Mouse (Mus musculus): Measurements from ENCODE around the gene Senp1. TPM values are rescaled to one million over a fixed set of nuclear protein-coding genes. Genes with fewer than 3 reads are reported as not detected.

The Senp1 gene
- polyA plus RNA-seq, 1 experiment from 2014 or later = 22.1 TPM

GRCm38 (mm10) chr15:98025611-98026010, 67.9 kb downstream of the Senp1 start:
- ATAC-seq (ENCODE audit: low read depth) = no peak
- Histone ChIP-seq H3K4me3 (ENCODE audit: low read depth, low read length) (no peak overlapping the region), H3K9me3 (ENCODE audit: control insufficient read depth, low read length) (no peaks in the 10 kb centered on the region), H3K36me3 (ENCODE audit: control insufficient read depth, insufficient read depth, low read length) (no peaks in the 10 kb centered on the region), H3K4me1 (ENCODE audit: control insufficient read depth, insufficient read depth, low read length) (peaks cover 15% of the 10 kb centered on the region), H3K9ac (replicated peaks; ENCODE audit: low read depth, low read length) (no peak overlapping the region), H3K4me2 (ENCODE audit: low read depth, low read length) (no peak overlapping the region), H3K27ac (ENCODE audit: low read depth, low read length) (no peak overlapping the region), H3K27me3 (ENCODE audit: control insufficient read depth, insufficient read depth, low read length) (no peaks in the 10 kb centered on the region)
- WGBS = 32% methylated on average over 4 of the region's 4 CpGs

- Histone ChIP-seq H3K27ac (ENCODE audit: low read depth, low read length) (no peak overlapping the region), H3K4me3 (ENCODE audit: low read depth, low read length) (no peak overlapping the region), H3K36me3 (ENCODE audit: control insufficient read depth, insufficient read depth, low read length) (no peaks in the 10 kb centered on the region), H3K9me3 (ENCODE audit: control insufficient read depth, low read length) (no peaks in the 10 kb centered on the region), H3K27me3 (ENCODE audit: control insufficient read depth, insufficient read depth, low read length) (no peaks in the 10 kb centered on the region), H3K9ac (replicated peaks; ENCODE audit: low read depth, low read length) (no peak overlapping the region), H3K4me2 (ENCODE audit: low read depth, low read length) (no peak overlapping the region), H3K4me1 (ENCODE audit: control insufficient read depth, insufficient read depth, low read length) (peaks cover 14% of the 10 kb centered on the region)
- 17% methylated on average over 3 of the region's 3 CpGs for WGBS
- ATAC-seq (ENCODE audit: low read depth) = no peak
Observed at GRCm38 (mm10) chr15:98023137-98023536, 70.4 kb downstream of the Senp1 start.

GRCm38 (mm10) chr15:98021886-98022285, 71.7 kb downstream of the Senp1 start:
- 15% methylated on average over 2 of the region's 2 CpGs for WGBS
- Histone ChIP-seq H3K4me3 (ENCODE audit: low read depth, low read length) (no peak overlapping the region), H3K27ac (ENCODE audit: low read depth, low read length) (no peak overlapping the region), H3K4me2 (ENCODE audit: low read depth, low read length) (no peak overlapping the region), H3K9me3 (ENCODE audit: control insufficient read depth, low read length) (no peaks in the 10 kb centered on the region), H3K36me3 (ENCODE audit: control insufficient read depth, insufficient read depth, low read length) (no peaks in the 10 kb centered on the region), H3K4me1 (ENCODE audit: control insufficient read depth, insufficient read depth, low read length) (peaks cover 4% of the 10 kb centered on the region; the same call in 1 of the 2 replicates), H3K9ac (replicated peaks; ENCODE audit: low read depth, low read length) (no peak overlapping the region), H3K27me3 (ENCODE audit: control insufficient read depth, insufficient read depth, low read length) (no peaks in the 10 kb centered on the region)
- ATAC-seq (ENCODE audit: low read depth) = no peak

- ATAC-seq (ENCODE audit: low read depth) = no peak
- Histone ChIP-seq H3K4me1 (ENCODE audit: control insufficient read depth, insufficient read depth, low read length) (no peaks in the 10 kb centered on the region), H3K9ac (replicated peaks; ENCODE audit: low read depth, low read length) (no peak overlapping the region), H3K27ac (ENCODE audit: low read depth, low read length) (no peak overlapping the region), H3K4me2 (ENCODE audit: low read depth, low read length) (no peak overlapping the region), H3K27me3 (ENCODE audit: control insufficient read depth, insufficient read depth, low read length) (no peaks in the 10 kb centered on the region), H3K36me3 (ENCODE audit: control insufficient read depth, insufficient read depth, low read length) (no peaks in the 10 kb centered on the region), H3K4me3 (ENCODE audit: low read depth, low read length) (no peak overlapping the region), H3K9me3 (ENCODE audit: control insufficient read depth, low read length) (no peaks in the 10 kb centered on the region)
- 69% methylated on average over 3 of the region's 3 CpGs for WGBS
Observed at GRCm38 (mm10) chr15:98019047-98019446, 74.5 kb downstream of the Senp1 start.

- Histone ChIP-seq H3K36me3 (ENCODE audit: control insufficient read depth, insufficient read depth, low read length) (no peaks in the 10 kb centered on the region), H3K4me3 (ENCODE audit: low read depth, low read length) (no peak overlapping the region), H3K9ac (replicated peaks; ENCODE audit: low read depth, low read length) (no peak overlapping the region), H3K27ac (ENCODE audit: low read depth, low read length) (no peak overlapping the region), H3K4me2 (ENCODE audit: low read depth, low read length) (no peak overlapping the region), H3K4me1 (ENCODE audit: control insufficient read depth, insufficient read depth, low read length) (no peaks in the 10 kb centered on the region), H3K9me3 (ENCODE audit: control insufficient read depth, low read length) (no peaks in the 10 kb centered on the region), H3K27me3 (ENCODE audit: control insufficient read depth, insufficient read depth, low read length) (no peaks in the 10 kb centered on the region)
- WGBS = 86% methylated on average over 4 of the region's 4 CpGs
- ATAC-seq (ENCODE audit: low read depth) = no peak
Observed at GRCm38 (mm10) chr15:98017925-98018324, 75.6 kb downstream of the Senp1 start.

GRCm38 (mm10) chr15:98012810-98013209, 80.7 kb downstream of the Senp1 start:
- no peak overlapping the region for H3K27ac ChIP-seq (ENCODE audit: low read depth, low read length)
- H3K4me2 ChIP-seq (ENCODE audit: low read depth, low read length) = no peak overlapping the region
- H3K4me3 ChIP-seq (ENCODE audit: low read depth, low read length) = no peak overlapping the region
- no peak for ATAC-seq (ENCODE audit: low read depth)
- H3K36me3 ChIP-seq (ENCODE audit: control insufficient read depth, insufficient read depth, low read length) = no peaks in the 10 kb centered on the region
- H3K27me3 ChIP-seq (ENCODE audit: control insufficient read depth, insufficient read depth, low read length) = no peaks in the 10 kb centered on the region
- no peaks in the 10 kb centered on the region for H3K4me1 ChIP-seq (ENCODE audit: control insufficient read depth, insufficient read depth, low read length)
- H3K9me3 ChIP-seq (ENCODE audit: control insufficient read depth, low read length) = no peaks in the 10 kb centered on the region
- H3K9ac ChIP-seq (replicated peaks; ENCODE audit: low read depth, low read length) = no peak overlapping the region
- WGBS = 61% methylated on average over 6 of the region's 6 CpGs

- peaks cover 5% of the 10 kb centered on the region for H3K27me3 ChIP-seq (ENCODE audit: control insufficient read depth, insufficient read depth, low read length)
- H3K9ac ChIP-seq (replicated peaks; ENCODE audit: low read depth, low read length) = no peak overlapping the region
- H3K4me1 ChIP-seq (ENCODE audit: control insufficient read depth, insufficient read depth, low read length) = peaks cover 25% of the 10 kb centered on the region
- peak overlapping the region; percentile 36; the same call in 1 of the 2 replicates for H3K4me3 ChIP-seq (ENCODE audit: low read depth, low read length)
- H3K27ac ChIP-seq (ENCODE audit: low read depth, low read length) = no peak overlapping the region
- WGBS = 15% methylated on average over 11 of the region's 11 CpGs
- H3K36me3 ChIP-seq (ENCODE audit: control insufficient read depth, insufficient read depth, low read length) = no peaks in the 10 kb centered on the region
- peak overlapping the region; percentile 86; the same call in 1 of the 2 replicates for H3K4me2 ChIP-seq (ENCODE audit: low read depth, low read length)
- H3K9me3 ChIP-seq (ENCODE audit: control insufficient read depth, low read length) = no peaks in the 10 kb centered on the region
- ATAC-seq (ENCODE audit: low read depth) = no peak
Observed at GRCm38 (mm10) chr15:98005181-98005580, 88.4 kb downstream of the Senp1 start.

- no peaks in the 10 kb centered on the region for H3K36me3 ChIP-seq (ENCODE audit: control insufficient read depth, insufficient read depth, low read length)
- H3K9ac ChIP-seq (replicated peaks; ENCODE audit: low read depth, low read length) = peak overlapping the region; percentile 32
- H3K4me3 ChIP-seq (ENCODE audit: low read depth, low read length) = peak overlapping the region; percentile 36
- ATAC-seq (ENCODE audit: low read depth) = 0 out of 2 replicates have a peak, but pooled peaks have one; percentile 16
- peak overlapping the region; percentile 86 for H3K4me2 ChIP-seq (ENCODE audit: low read depth, low read length)
- WGBS = 1% methylated on average over 19 of the region's 19 CpGs
- no peaks in the 10 kb centered on the region for H3K9me3 ChIP-seq (ENCODE audit: control insufficient read depth, low read length)
- peaks cover 28% of the 10 kb centered on the region for H3K4me1 ChIP-seq (ENCODE audit: control insufficient read depth, insufficient read depth, low read length)
- H3K27me3 ChIP-seq (ENCODE audit: control insufficient read depth, insufficient read depth, low read length) = peaks cover 5% of the 10 kb centered on the region
- H3K27ac ChIP-seq (ENCODE audit: low read depth, low read length) = no peak overlapping the region
Observed at GRCm38 (mm10) chr15:98004740-98005159, 88.8 kb downstream of the Senp1 start.

- H3K4me2 ChIP-seq (ENCODE audit: low read depth, low read length) = peak within 1 kb of the TSS; percentile 86
- peaks cover 33% of the 10 kb centered on the region for H3K4me1 ChIP-seq (ENCODE audit: control insufficient read depth, insufficient read depth, low read length)
- peaks cover 5% of the 10 kb centered on the region for H3K27me3 ChIP-seq (ENCODE audit: control insufficient read depth, insufficient read depth, low read length)
- H3K27ac ChIP-seq (ENCODE audit: low read depth, low read length) = peak within 1 kb of the TSS; percentile 22; the same call in 1 of the 2 replicates
- WGBS = under 1% methylated on average over 59 of the region's 59 CpGs
- H3K9me3 ChIP-seq (ENCODE audit: control insufficient read depth, low read length) = no peaks in the 10 kb centered on the region
- 0 out of 2 replicates have a peak, but pooled peaks have one; percentile 49 for ATAC-seq (ENCODE audit: low read depth)
- peak within 1 kb of the TSS; percentile 36 for H3K4me3 ChIP-seq (ENCODE audit: low read depth, low read length)
- peak within 1 kb of the TSS; percentile 32 for H3K9ac ChIP-seq (replicated peaks; ENCODE audit: low read depth, low read length)
- no peaks in the 10 kb centered on the region for H3K36me3 ChIP-seq (ENCODE audit: control insufficient read depth, insufficient read depth, low read length)
Observed at GRCm38 (mm10) chr15:98003822-98004739, 89.5 kb downstream of the Senp1 start, which contains the start of gene Col2a1. Gene Col2a1 (minus strand): TSS chr15:98004695.

Measured in neural tube, embryonic 14.5 days (tissue).